Mouse (Mus musculus): ENCODE results near the gene Rab3a. TPM values are rescaled to one million over a fixed set of nuclear protein-coding genes. Genes with fewer than 3 reads are reported as not detected.
A peak's percentile ranks its signal among the peaks of the same experiment; 100 is the strongest.

Rab3a gene
- total RNA-seq, 2 experiments from 2014 or later: 808 to 835 TPM

GRCm38 (mm10) chr8:70800648-70801047 lies 46.2 kb downstream of the Rab3a start:
- 0 out of 2 replicates have a peak overlapping the region, but pooled peaks have one; percentile 3 for H3K4me3 ChIP-seq
- intact Hi-C loops (cut with DNase I): no loop called here
- TF ChIP-seq CTCF (IDR thresholded peaks at IDR 0.05): no peak
- DNase-seq (ENCODE audit: extremely low spot score in 1 of 2, low spot score in 2 of 2): peak; percentile 61 to 79
- H3K27ac ChIP-seq: peak overlapping the region; percentile 90

DNA sequence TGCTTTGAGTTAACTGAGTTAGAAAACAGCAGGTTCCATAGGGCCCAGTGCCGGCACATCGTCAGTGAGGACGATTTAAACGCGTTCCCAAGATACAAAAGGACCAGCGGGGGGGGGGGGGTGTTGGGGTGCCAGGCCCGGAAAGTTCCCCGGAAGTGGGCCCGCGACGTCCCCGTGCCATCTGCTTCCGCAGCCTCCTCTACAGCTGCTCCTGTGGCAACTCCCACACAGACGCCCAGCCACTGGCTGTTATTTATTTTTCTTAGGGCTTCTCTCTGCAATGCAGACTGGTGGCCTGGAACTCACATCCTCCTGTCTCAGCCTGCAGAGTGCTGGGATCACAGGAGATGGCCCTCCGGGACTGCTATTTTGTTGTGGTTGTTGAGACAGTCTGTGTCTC lies 46.7 kb downstream of the Rab3a start:
- Histone ChIP-seq H3K27ac (peak overlapping the region; percentile 90), H3K4me3 (0 out of 2 replicates have a peak overlapping the region, but pooled peaks have one; percentile 3)
- DNase-seq (ENCODE audit: extremely low spot score in 1 of 2, low spot score in 2 of 2): peak; percentile 75 to 86
- intact Hi-C loops (cut with DNase I): no loop called here
- TF ChIP-seq CTCF (IDR thresholded peaks at IDR 0.05): no peak

DNA sequence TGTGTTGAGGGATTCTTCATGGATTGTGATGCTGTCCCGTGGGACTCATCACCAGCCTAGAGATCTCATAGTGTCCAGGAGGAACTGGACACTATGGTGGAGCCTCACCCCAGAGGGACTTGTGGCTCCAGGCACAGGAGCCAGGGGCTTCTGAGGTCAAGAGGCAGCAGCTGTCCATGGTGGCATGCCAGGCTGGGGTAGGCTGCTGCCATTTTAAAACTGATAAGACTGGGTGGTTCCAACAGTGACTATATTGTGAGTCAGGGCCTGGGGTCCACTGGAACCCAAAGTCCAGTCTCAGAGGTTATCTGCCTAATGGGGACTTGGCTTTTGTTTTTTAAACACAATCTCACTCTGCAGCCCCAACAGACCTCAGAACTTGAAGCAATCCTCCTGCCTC lies 47.4 kb downstream of the Rab3a start:
- DNase-seq (ENCODE audit: extremely low spot score in 1 of 2, low spot score in 2 of 2): no peak
- peak overlapping the region; percentile 90 for H3K27ac ChIP-seq
- TF ChIP-seq CTCF (IDR thresholded peaks at IDR 0.05): no peak
- intact Hi-C loops (cut with DNase I): no loop called here
- H3K4me3 ChIP-seq: no peak overlapping the region; the same call in 1 of the 2 replicates

GRCm38 (mm10) chr8:70802786-70803510 lies 48.5 kb downstream of the Rab3a start:
- intact Hi-C loops (cut with DNase I): no loop called here
- no peak for DNase-seq (ENCODE audit: extremely low spot score in 1 of 2, low spot score in 2 of 2)
- peak overlapping the region; percentile 90 for H3K27ac ChIP-seq
- TF ChIP-seq CTCF (IDR thresholded peaks at IDR 0.05): no peak; the same call in 1 of the 2 replicates
- H3K4me3 ChIP-seq: peak overlapping the region; percentile 72

DNA sequence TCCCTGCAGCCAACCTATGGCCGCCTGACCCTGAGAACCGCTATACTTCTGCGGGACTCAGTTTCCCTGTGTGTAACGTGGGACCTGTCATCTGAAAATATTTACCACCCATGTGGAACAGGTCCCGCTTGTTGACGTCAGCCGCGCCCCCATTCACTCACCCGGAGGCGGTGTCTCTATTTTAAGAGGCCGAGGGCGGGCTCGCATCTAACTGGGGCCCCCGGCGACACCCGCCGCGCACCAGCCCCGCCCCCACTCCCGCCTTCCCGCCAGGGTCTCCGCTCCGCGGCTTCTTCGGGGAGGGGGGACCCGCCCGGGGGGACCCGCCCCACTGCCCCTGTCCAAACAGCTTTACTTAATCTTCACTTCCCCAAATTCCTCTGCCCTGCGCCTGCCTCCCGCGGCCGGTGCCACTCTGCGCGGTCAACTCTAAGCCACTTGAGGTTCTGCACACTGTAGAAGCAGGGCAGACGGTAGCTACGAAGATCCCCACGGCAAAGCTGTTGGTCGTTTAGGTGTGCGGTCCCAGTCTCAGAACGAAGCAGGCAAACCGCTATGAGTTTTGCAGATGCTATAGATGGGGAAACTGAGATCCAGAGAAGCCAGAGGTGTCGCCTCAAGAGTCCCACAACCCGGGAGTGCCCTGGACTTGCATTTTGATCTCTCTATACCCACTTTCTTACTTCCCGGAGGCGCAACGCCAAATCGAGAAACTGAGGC lies 49.4 kb downstream of the Rab3a start:
- Histone ChIP-seq H3K27ac (peak overlapping the region; percentile 90), H3K4me3 (peak overlapping the region; percentile 72)
- intact Hi-C loops (cut with DNase I): loop anchor here (2.0 kb wide), 1 partner anchor 35 kb away; the partner anchor contains the start of gene Arrdc2
- TF ChIP-seq CTCF (IDR thresholded peaks at IDR 0.05): no peak
- DNase-seq (ENCODE audit: extremely low spot score in 1 of 2, low spot score in 2 of 2): peak; percentile 78 to 87

- intact Hi-C loops (cut with DNase I): loop anchor here (2.0 kb wide), 1 partner anchor 34 kb away; the partner anchor contains the start of gene Arrdc2
- TF ChIP-seq CTCF (IDR thresholded peaks at IDR 0.05): no peak
- peak within 1 kb of the TSS; percentile 72 for H3K4me3 ChIP-seq
- peak within 1 kb of the TSS; percentile 90 for H3K27ac ChIP-seq
- DNase-seq (ENCODE audit: extremely low spot score in 1 of 2, low spot score in 2 of 2): peak; percentile 84 to 85
These were observed 50.2 kb downstream of the Rab3a start, which contains the start of gene Mast3 for GRCm38 (mm10) chr8:70804481-70805206. Mast3 (minus strand) TSS chr8:70805054.

GRCm38 (mm10) chr8:70806541-70806940 lies 52.1 kb downstream of the Rab3a start:
- DNase-seq (ENCODE audit: extremely low spot score in 1 of 2, low spot score in 2 of 2): no peak
- peak overlapping the region; percentile 67 for H3K27ac ChIP-seq
- no peak overlapping the region for H3K4me3 ChIP-seq
- intact Hi-C loops (cut with DNase I): no loop called here
- no peak for TF ChIP-seq CTCF (IDR thresholded peaks at IDR 0.05)

DNA sequence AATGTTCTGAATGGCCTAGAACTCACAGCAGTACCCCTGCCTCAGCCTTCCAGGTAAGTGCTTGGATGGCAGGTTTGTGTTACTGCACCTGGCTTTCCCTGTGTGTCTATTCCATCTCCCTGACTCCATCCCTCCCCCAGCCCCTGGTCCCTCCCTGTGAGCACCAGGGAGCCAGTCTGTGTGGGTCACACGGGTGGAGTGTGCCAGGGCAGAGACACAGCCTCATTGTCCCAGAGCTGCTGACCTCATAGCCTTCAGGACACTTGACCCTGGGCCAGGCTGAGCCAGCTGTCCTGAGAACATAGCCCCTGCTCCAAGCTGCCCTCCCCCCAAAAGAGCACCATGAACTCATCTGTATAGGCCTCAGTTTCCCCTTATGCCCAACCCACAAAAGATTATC lies 52.8 kb downstream of the Rab3a start:
- H3K4me3 ChIP-seq: no peak overlapping the region
- no peak for TF ChIP-seq CTCF (IDR thresholded peaks at IDR 0.05)
- no peak for DNase-seq (ENCODE audit: extremely low spot score in 1 of 2, low spot score in 2 of 2)
- intact Hi-C loops (cut with DNase I): no loop called here
- H3K27ac ChIP-seq: peak overlapping the region; percentile 67; the same call in 1 of the 2 replicates

DNA sequence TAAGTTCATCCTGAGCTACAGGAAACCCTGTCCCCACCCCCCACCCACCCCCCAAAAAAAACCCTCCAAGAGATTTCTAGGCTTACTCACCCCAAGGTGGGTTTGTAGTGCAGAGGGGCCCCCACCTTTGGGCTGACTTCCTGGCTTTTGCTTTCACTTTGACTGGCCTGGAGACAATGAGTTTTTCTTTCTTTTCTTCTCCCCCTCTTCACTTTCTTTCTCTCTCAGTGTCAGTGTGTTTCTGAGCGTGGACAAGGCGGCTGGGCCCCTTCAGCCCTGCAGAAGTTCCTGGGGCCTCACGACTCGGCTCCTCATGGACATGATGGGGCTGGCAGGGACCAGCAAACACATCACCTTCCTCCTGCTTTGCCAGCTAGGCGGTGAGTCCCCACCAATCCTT lies 53.8 kb downstream of the Rab3a start, which contains the start of gene Il12rb1:
Gene Il12rb1 (plus strand): TSS at position 211 of the 400 bp plus-strand sequence.
- H3K4me3 ChIP-seq: no peak within 1 kb of the TSS
- intact Hi-C loops (cut with DNase I): no loop called here
- DNase-seq (ENCODE audit: extremely low spot score in 1 of 2, low spot score in 2 of 2): no peak
- H3K27ac ChIP-seq: no peak within 1 kb of the TSS; the same call in 1 of the 2 replicates
- TF ChIP-seq CTCF (IDR thresholded peaks at IDR 0.05): no peak

Small RNAs within 50 kb of the gene (microRNA-seq; reads per million reads assigned to microRNA genes)
- 8.1 to 12.2 reads per million in 2 experiments for gene Mir7240

Other genes with a start within 250 kb of the Rab3a start
- gene Rex1bd, start 247.9 kb upstream of the Rab3a start, total RNA-seq (2021): 100 to 1,000 TPM; 108 to 110 TPM
- gene Uba52, start 243.9 kb upstream of the Rab3a start, total RNA-seq (2021): 100 to 1,000 TPM; 788 to 861 TPM
- 100 to 1,000 TPM; 392 to 410 TPM for gene Fkbp8, start 227.0 kb upstream of the Rab3a start, total RNA-seq (2021)
- gene Kxd1, start 226.7 kb upstream of the Rab3a start, total RNA-seq (2021): 10 to 100 TPM; 39.8 to 44.4 TPM
- gene Ell, start 215.2 kb upstream of the Rab3a start, total RNA-seq (2021): 10 to 100 TPM; 18.6 to 20.8 TPM
- gene Isyna1, start 160.3 kb upstream of the Rab3a start, total RNA-seq (2021): 10 to 100 TPM; 52.9 to 55.3 TPM
- gene Ssbp4, start 145.8 kb upstream of the Rab3a start, total RNA-seq (2021): 100 to 1,000 TPM; 221 to 261 TPM
- gene Lrrc25, start 138.5 kb upstream of the Rab3a start, total RNA-seq (2021): under 1 TPM; 0.70 to 0.96 TPM
- gene Gdf15, start 122.2 kb upstream of the Rab3a start, total RNA-seq (2021): not detected
- gene Pgpep1, start 94.3 kb upstream of the Rab3a start, total RNA-seq (2021): 10 to 100 TPM; 15.5 to 17.5 TPM
- 10 to 100 TPM; 62.1 to 62.9 TPM for gene Lsm4, start 81.4 kb upstream of the Rab3a start, total RNA-seq (2021)
- gene Jund, start 55.7 kb upstream of the Rab3a start, total RNA-seq (2021): 100 to 1,000 TPM; 247 to 264 TPM
- gene Iqcn, start 51.2 kb upstream of the Rab3a start, total RNA-seq (2021): under 1 TPM; 0.16 to 0.21 TPM
- gene Gm3336, start 36.1 kb upstream of the Rab3a start, total RNA-seq (2021): not detected
- 1 to 10 TPM; 1.9 to 3.0 TPM for gene Pde4c, start 31.0 kb upstream of the Rab3a start, total RNA-seq (2021)
- gene Mpv17l2, start 6.3 kb downstream of the Rab3a start, total RNA-seq (2021): 10 to 100 TPM; 33.3 to 35.7 TPM
- gene Pik3r2, start 22.0 kb downstream of the Rab3a start, total RNA-seq (2021): 100 to 1,000 TPM; 159 to 160 TPM
- 100 to 1,000 TPM; 369 to 386 TPM for gene Mast3, start 50.4 kb downstream of the Rab3a start, total RNA-seq (2021)
- gene Il12rb1, start 53.8 kb downstream of the Rab3a start, total RNA-seq (2021): under 1 TPM; 0.77 to 0.82 TPM
- 10 to 100 TPM; 19.5 to 20.7 TPM for gene Arrdc2, start 85.0 kb downstream of the Rab3a start, total RNA-seq (2021)
- gene Kcnn1, start 108.6 kb downstream of the Rab3a start, total RNA-seq (2021): 10 to 100 TPM; 20.0 to 20.4 TPM
- 10 to 100 TPM; 94.8 to 99.0 TPM for gene Ccdc124, start 119.3 kb downstream of the Rab3a start, total RNA-seq (2021)
- 10 to 100 TPM in 1 of 2 experiments, 1 to 10 TPM in 1; 9.9 to 10.3 TPM for gene Slc5a5, start 138.1 kb downstream of the Rab3a start, total RNA-seq (2021)
- gene Rpl18a, start 142.7 kb downstream of the Rab3a start, total RNA-seq (2021): 100 to 1,000 TPM; 588 to 633 TPM
- 10 to 100 TPM; 80.4 to 95.7 TPM for gene Map1s, start 151.3 kb downstream of the Rab3a start, total RNA-seq (2021)